Mouse (Mus musculus): ENCODE measurements around the gene Anks1.

GRCm38 (mm10) chr17:27938121-27938754, 29.1 kb downstream of the Anks1 start:
- no peak for TF ChIP-seq CTCF (conservative IDR thresholded peaks at IDR 0.05; ENCODE audit: low read length)
- no peak for TF ChIP-seq NANOG (IDR thresholded peaks at IDR 0.05; ENCODE audit: borderline replicate concordance, low read length)
- TF ChIP-seq POU5F1 (IDR thresholded peaks at IDR 0.05; ENCODE audit: borderline replicate concordance, low read length): no peak

Data from E14TG2a.4 (cell line).